Mouse (Mus musculus) forebrain, embryonic 14.5 days (tissue): ENCODE data around the gene Htr5b. TPM values are rescaled to one million over a fixed set of nuclear protein-coding genes. Genes with fewer than 3 reads are reported as not detected.

Source experiments
- ATAC-seq: fragments of 200-750 bp; cut with Nextera tagmentation; 2 replicates; pipeline ENCODE4 v1.8.0; 2017; ENCODE audit warnings: mild to moderate bottlenecking, moderate library complexity
- DNase-seq: peaks from one replicate; pipeline ENCODE4 v3.0.0-alpha.2; 2015; ENCODE audit warnings: low spot score
- H3K27ac ChIP-seq: fragments of 300-500 bp; sonication (generic); 2 replicates; pipeline ENCODE4 v1.5.1; 2014; ENCODE audit warnings: low read depth, mild to moderate bottlenecking, control low read depth, low read length, moderate library complexity
- H3K27me3 ChIP-seq: fragments of 300-500 bp; sonication (generic); replicated peaks from 2 replicates; pipeline ENCODE4 v1.6.1; 2014; ENCODE audit warnings: low read length, control low read depth, mixed read lengths; ENCODE audit not compliant: control insufficient read depth, insufficient read depth
- H3K36me3 ChIP-seq: fragments of 300-500 bp; sonication (generic); 2 replicates; pipeline ENCODE4 v1.6.1; 2014; ENCODE audit warnings: low read length, control low read depth; ENCODE audit not compliant: control insufficient read depth, insufficient read depth
- H3K4me1 ChIP-seq: fragments of 300-500 bp; sonication (generic); 2 replicates; pipeline ENCODE4 v1.6.1; 2014; ENCODE audit warnings: antibody characterized with exemption, low read length, control low read depth; ENCODE audit not compliant: control insufficient read depth, insufficient read depth
- H3K4me2 ChIP-seq: fragments of 300-500 bp; sonication (generic); 2 replicates; pipeline ENCODE4 v1.6.1; 2014; ENCODE audit warnings: mild to moderate bottlenecking, control low read depth, low read length
- H3K4me3 ChIP-seq: fragments of 300-500 bp; sonication (generic); 2 replicates; pipeline ENCODE4 v1.5.1; 2014; ENCODE audit warnings: low read depth, low read length, control low read depth
- H3K9ac ChIP-seq: fragments of 300-500 bp; sonication (generic); 2 replicates; pipeline ENCODE4 v1.6.1; 2014; ENCODE audit warnings: mild to moderate bottlenecking, low read length, control low read depth, moderate library complexity
- H3K9me3 ChIP-seq: fragments of 300-500 bp; sonication (generic); replicated peaks from 2 replicates; pipeline ENCODE4 v1.6.1; 2016; ENCODE audit warnings: low read length, control low read depth, mixed read lengths; ENCODE audit not compliant: control insufficient read depth
- WGBS: fragments of 180-500 bp; shearing (Covaris S2); extraction: QIAGEN DNeasy Blood & Tissue Kit; methylation state at CpG from one replicate; pipeline ENCODE4 v1.1.7; 2014; 5-methylcytosine and 5-hydroxymethylcytosine counted together
- polyA plus RNA-seq: library from polyadenylated mRNA; unstranded; fragments of >200 nt; fragmentation: Nextera tagmentation; extraction: Ambion mirVana; gene quantifications from 2 replicates; pipeline ENCODE4 v1.2.1, GENCODE M21; 2014

The Htr5b gene
- polyA plus RNA-seq, 1 experiment from 2014 or later = 0.66 TPM

DNA sequence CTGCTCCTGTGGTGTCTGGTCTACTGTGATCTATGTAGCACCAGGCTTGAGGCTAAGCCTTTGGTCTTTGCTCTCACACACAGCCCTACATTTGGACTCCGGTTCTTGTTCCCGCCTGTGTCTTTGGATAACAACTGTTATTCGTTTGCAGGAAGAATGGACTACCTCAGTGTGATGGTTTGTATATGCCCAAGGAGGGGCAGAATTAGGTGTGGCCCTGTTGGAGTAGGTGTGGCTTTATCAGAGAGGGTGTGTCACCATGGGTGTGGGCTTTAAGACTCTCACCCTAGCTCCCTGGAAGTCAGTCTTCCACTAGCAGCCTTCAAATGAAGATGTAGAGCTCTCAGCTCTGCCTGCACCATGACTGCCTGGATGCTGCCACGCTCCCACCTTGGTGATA lies 20.4 kb upstream of the Htr5b start:
- Histone ChIP-seq H3K9ac (no peak overlapping the region), H3K4me2 (no peak overlapping the region), H3K4me1 (no peaks in the 10 kb centered on the region), H3K36me3 (peaks cover 24% of the 10 kb centered on the region), H3K4me3 (no peak overlapping the region), H3K27me3 (no peaks in the 10 kb centered on the region), H3K27ac (no peak overlapping the region), H3K9me3 (no peaks in the 10 kb centered on the region)
- ATAC-seq (no peak), DNase-seq (no peak)
- 91% methylated on average over 4 of the region's 4 CpGs for WGBS

DNA sequence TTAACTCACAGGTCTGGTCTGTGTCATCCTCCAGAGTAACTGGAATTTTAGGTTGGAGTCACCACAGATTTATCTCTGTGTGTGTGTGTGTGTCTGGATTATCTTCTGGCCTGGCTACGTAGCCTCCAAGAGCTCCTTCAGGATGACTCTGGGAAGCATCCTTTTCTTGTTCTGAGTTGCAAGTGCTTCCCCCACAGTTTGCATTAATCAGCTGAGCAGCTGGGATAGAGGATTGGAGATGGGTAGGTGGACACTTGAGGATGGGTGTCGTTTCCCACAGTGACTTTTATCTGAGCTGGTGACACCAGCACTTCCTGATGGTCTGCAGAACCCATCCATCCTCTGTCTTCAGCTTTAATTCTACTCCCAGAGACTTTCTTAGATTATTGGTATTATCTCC lies 18.6 kb upstream of the Htr5b start:
- Histone ChIP-seq H3K27me3 (no peaks in the 10 kb centered on the region), H3K4me3 (no peak overlapping the region), H3K9ac (no peak overlapping the region), H3K9me3 (no peaks in the 10 kb centered on the region), H3K36me3 (peaks cover 10% of the 10 kb centered on the region), H3K27ac (no peak overlapping the region), H3K4me2 (no peak overlapping the region), H3K4me1 (no peaks in the 10 kb centered on the region)
- 81% methylated on average over 2 of the region's 2 CpGs for WGBS
- ATAC-seq = no peak
- no peak for DNase-seq

DNA sequence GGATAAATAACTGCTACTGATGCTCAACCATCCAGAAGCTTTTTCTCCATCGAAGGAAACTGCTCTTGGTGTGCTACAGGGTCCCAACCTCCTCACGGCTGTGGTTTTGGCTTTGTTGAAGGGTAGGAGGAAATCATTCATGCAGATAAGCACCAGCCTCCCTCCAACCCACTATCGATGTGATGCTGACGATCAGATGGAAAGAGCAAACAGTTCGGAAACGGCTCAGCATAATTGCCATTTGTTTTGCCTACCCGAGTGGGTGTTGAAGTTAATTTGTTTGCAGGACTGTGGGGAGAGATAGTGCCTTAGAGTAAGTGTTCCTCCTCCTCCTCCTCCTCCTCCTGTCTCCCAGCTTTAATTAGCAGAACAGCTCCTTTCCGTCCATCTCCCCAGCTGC lies 12.1 kb upstream of the Htr5b start:
- WGBS = 59% methylated on average over 8 of the region's 8 CpGs
- Histone ChIP-seq H3K4me3 (no peak overlapping the region), H3K9ac (no peak overlapping the region), H3K4me1 (no peaks in the 10 kb centered on the region), H3K27me3 (no peaks in the 10 kb centered on the region), H3K9me3 (no peaks in the 10 kb centered on the region), H3K27ac (no peak overlapping the region), H3K36me3 (no peaks in the 10 kb centered on the region), H3K4me2 (no peak overlapping the region)
- ATAC-seq (no peak), DNase-seq (no peak)

DNA sequence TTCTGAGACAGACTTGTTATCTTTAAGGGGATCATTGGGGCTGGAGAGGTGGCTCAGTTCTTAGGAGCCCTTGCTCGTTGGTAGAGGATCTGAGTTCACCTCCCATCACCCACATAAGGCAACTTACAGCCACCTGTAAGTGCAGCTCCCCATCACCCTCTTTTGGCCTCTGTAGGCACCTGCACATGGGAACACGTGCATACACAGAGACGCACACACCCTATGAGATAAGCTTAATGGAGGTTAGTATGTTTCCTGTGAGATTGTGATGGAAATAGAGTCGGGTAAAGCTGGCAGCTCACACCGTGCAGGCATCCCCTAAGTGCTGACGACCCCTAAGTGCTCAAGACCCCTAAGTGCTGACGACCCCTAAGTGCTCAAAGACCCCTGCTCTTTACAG lies 3.2 kb upstream of the Htr5b start:
- Histone ChIP-seq H3K27ac (no peak overlapping the region), H3K36me3 (no peaks in the 10 kb centered on the region), H3K4me3 (no peak overlapping the region), H3K27me3 (peaks cover 19% of the 10 kb centered on the region), H3K4me2 (no peak overlapping the region), H3K4me1 (peaks cover 8% of the 10 kb centered on the region; the same call in 1 of the 2 replicates), H3K9ac (no peak overlapping the region), H3K9me3 (no peaks in the 10 kb centered on the region)
- DNase-seq (no peak), ATAC-seq (no peak)
- 78% methylated on average over 7 of the region's 7 CpGs for WGBS

DNA sequence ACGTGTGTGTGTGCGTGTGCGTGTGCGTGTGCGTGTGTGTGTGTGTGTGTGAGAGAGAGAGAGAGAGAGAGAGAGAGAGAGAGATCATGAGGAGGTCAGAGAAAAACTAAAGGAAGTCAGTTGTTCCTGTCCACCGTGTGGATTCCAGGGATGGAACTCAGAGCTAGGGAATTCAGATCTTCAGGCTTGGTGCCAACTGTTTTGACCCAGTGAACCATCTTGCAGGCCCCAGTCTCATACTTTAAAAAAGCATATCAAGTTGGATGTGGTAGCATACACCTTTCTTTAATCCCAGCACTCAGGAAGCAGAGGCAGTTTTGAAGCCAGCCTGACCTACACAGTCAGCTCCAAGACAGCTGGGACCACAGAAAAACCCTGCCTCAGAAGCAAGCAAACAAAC lies 1.0 kb upstream of the Htr5b start:
- H3K27me3 ChIP-seq = peaks cover 19% of the 10 kb centered on the region
- peaks cover 8% of the 10 kb centered on the region; the same call in 1 of the 2 replicates for H3K4me1 ChIP-seq
- no peaks in the 10 kb centered on the region for H3K36me3 ChIP-seq
- no peaks in the 10 kb centered on the region for H3K9me3 ChIP-seq
- DNase-seq = no peak
- 94% methylated on average over 6 of the region's 6 CpGs for WGBS
- no peak for ATAC-seq
- no peak overlapping the region for H3K4me3 ChIP-seq
- no peak overlapping the region for H3K9ac ChIP-seq
- H3K27ac ChIP-seq = no peak overlapping the region
- no peak overlapping the region for H3K4me2 ChIP-seq

DNA sequence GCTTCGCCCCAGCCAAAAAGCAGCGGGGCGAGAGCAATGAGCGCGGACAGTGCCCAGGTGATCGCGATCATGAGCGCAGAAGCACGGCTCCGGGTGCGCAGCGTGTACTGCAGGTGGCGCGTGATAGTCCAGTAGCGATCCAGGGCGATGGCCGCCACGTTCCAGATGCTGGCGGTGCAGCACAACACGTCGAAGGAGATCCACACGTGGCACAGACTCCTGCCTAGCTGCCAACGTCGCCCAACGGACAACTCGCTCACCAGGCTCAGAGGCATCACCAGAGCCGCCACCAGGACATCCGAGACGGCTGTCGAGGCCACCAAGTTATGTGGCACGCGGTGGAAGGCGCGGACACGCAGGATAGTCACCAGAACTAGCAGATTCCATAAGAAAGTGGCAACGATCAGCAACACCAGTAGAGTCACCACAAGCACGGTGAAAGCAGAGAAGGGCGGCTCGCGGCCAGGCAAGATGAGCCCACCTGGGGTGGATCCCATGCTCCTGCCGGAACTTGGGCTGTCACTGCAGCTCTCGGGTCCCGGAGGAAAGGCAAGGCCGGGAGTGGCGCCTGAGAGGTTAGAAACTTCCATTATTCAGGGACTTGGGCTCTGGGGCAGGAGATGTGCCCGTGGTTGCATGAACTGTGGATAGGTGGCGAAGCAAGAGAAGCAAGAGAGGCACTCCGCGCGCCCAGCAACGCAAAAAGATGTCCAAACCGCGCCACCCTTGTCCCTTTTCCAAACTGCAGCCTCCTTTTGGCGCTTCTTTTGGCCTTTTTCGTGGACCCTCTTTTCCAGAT lies 466 bp downstream of the Htr5b start:
- H3K4me3 ChIP-seq = peak overlapping the region; percentile 29
- ATAC-seq (peak; percentile 37; the same call in 1 of the 2 replicates), DNase-seq (peak; percentile 14)
- H3K27ac ChIP-seq = no peak overlapping the region
- H3K4me2 ChIP-seq = peak overlapping the region; percentile 65
- H3K36me3 ChIP-seq = no peaks in the 10 kb centered on the region
- H3K27me3 ChIP-seq = peaks cover 19% of the 10 kb centered on the region
- WGBS = 12% methylated on average over 55 of the region's 55 CpGs
- H3K4me1 ChIP-seq = peaks cover 8% of the 10 kb centered on the region; the same call in 1 of the 2 replicates
- peak overlapping the region; percentile 17; the same call in 1 of the 2 replicates for H3K9ac ChIP-seq
- H3K9me3 ChIP-seq = no peaks in the 10 kb centered on the region

DNA sequence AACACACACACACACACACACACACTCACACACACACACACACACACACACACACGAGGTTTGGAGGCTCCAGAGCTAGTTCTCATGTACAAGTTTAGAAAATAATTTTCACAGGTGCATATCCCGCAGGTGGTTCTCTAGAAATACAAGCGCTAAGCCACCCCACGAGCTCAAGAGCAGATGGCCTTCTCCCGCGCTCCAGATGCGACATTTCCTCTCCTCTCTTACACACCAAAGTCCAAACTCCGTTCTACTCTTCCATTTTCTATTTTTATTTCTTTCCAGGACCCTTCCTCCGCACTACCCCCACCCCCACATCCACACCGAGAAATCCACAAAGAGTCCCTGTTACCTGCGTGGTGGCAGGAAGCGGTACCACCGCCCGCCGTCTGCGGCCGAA lies 1.2 kb downstream of the Htr5b start:
- peak overlapping the region; percentile 29 for H3K4me3 ChIP-seq
- peaks cover 8% of the 10 kb centered on the region; the same call in 1 of the 2 replicates for H3K4me1 ChIP-seq
- H3K27ac ChIP-seq = no peak overlapping the region
- ATAC-seq = no peak
- no peak overlapping the region for H3K9ac ChIP-seq
- peaks cover 19% of the 10 kb centered on the region for H3K27me3 ChIP-seq
- no peak for DNase-seq
- H3K4me2 ChIP-seq = peak overlapping the region; percentile 65
- H3K9me3 ChIP-seq = no peaks in the 10 kb centered on the region
- 54% methylated on average over 17 of the region's 17 CpGs for WGBS
- no peaks in the 10 kb centered on the region for H3K36me3 ChIP-seq

DNA sequence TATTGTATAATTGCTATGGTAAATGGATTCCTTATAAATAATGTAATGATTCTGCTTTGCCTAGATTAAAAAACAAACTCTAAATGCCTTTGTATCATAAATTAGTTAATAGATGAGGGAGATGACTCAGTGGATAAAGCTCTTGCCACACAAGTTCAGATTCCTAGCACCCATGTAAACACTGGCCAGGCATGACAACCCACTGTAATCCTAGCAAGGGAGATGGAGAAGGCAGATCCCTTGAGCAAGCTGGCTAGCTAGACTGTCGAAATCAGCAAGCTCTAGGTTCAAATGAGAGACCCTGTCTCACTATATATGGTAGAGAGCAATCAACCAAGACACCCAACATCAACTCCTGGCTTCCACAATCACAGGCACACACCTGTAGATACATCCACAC lies 9.7 kb downstream of the Htr5b start:
- Histone ChIP-seq H3K9ac (no peak overlapping the region), H3K27ac (no peak overlapping the region), H3K27me3 (no peaks in the 10 kb centered on the region), H3K4me1 (no peaks in the 10 kb centered on the region), H3K4me2 (no peak overlapping the region), H3K36me3 (no peaks in the 10 kb centered on the region), H3K9me3 (no peaks in the 10 kb centered on the region), H3K4me3 (no peak overlapping the region)
- WGBS = 71% methylated on average over 1 of the region's 1 CpGs
- no peak for DNase-seq
- no peak for ATAC-seq

DNA sequence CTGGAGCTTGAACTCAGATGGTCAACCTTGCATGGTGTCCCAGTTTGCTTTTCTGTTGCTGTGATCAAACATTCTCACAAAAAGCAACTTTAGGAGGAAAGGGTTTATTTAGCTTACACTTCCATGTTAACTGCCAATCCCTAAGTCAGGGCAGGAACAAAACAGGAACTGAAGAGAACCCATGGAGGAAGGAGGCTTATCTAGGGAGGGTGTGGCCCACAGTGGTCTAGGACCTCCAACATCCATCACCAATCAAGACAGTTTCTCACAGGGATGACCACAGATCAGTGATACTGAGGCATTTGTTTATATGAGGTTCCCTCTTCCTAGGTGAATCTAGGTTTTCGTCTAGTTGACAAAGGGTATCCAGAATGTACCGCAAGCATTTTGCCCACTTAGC lies 16.3 kb downstream of the Htr5b start:
- H3K27ac ChIP-seq = no peak overlapping the region
- no peak overlapping the region for H3K4me2 ChIP-seq
- no peaks in the 10 kb centered on the region for H3K4me1 ChIP-seq
- no peaks in the 10 kb centered on the region for H3K27me3 ChIP-seq
- no peaks in the 10 kb centered on the region for H3K9me3 ChIP-seq
- no peak overlapping the region for H3K4me3 ChIP-seq
- WGBS = 92% methylated on average over 2 of the region's 2 CpGs
- H3K36me3 ChIP-seq = no peaks in the 10 kb centered on the region
- ATAC-seq (no peak), DNase-seq (no peak)
- no peak overlapping the region for H3K9ac ChIP-seq
